Mouse (Mus musculus) stomach, embryonic 16.5 days (tissue): Measurements from ENCODE around the gene Lmf1. TPM values are rescaled to one million over a fixed set of nuclear protein-coding genes. Genes with fewer than 3 reads are reported as not detected.

Experiments used
- ATAC-seq: fragments of 200-750 bp; cut with Nextera tagmentation; 2 replicates; pipeline ENCODE4 v1.8.0; 2017; ENCODE audit warnings: moderate number of reproducible peaks, moderate TSS enrichment; ENCODE audit not compliant: insufficient read depth, low FRiP score
- H3K27ac ChIP-seq: fragments of 300-500 bp; sonication (generic); 2 replicates; pipeline ENCODE4 v1.5.1; 2014; ENCODE audit warnings: low read length
- H3K27me3 ChIP-seq: fragments of 300-500 bp; sonication (generic); 2 replicates; pipeline ENCODE4 v1.6.1; 2014; ENCODE audit warnings: low read length, control low read depth, mixed read lengths; ENCODE audit not compliant: control insufficient read depth, insufficient read depth
- H3K36me3 ChIP-seq: fragments of 300-500 bp; sonication (generic); 2 replicates; pipeline ENCODE4 v1.6.1; 2014; ENCODE audit warnings: low read length; ENCODE audit not compliant: control insufficient read depth, insufficient read depth
- H3K4me1 ChIP-seq: fragments of 300-500 bp; sonication (generic); 2 replicates; pipeline ENCODE4 v1.6.1; 2014; ENCODE audit warnings: low read length, control low read depth, mixed read lengths; ENCODE audit not compliant: control insufficient read depth, insufficient read depth
- H3K4me2 ChIP-seq: fragments of 300-500 bp; sonication (generic); 2 replicates; pipeline ENCODE4 v1.6.1; 2014; ENCODE audit warnings: low read depth, low read length, mixed read lengths
- H3K4me3 ChIP-seq: fragments of 300-500 bp; sonication (generic); replicated peaks from 2 replicates; pipeline ENCODE4 v1.5.1; 2014; ENCODE audit warnings: mild to moderate bottlenecking, low read length
- H3K9ac ChIP-seq: fragments of 300-500 bp; sonication (generic); 2 replicates; pipeline ENCODE4 v1.6.1; 2014; ENCODE audit warnings: low read length
- H3K9me3 ChIP-seq: fragments of 300-500 bp; sonication (generic); replicated peaks from 2 replicates; pipeline ENCODE4 v1.6.1; 2016; ENCODE audit warnings: low read length, control low read depth; ENCODE audit not compliant: control insufficient read depth
- WGBS: fragments of 180-500 bp; shearing (Covaris S2); extraction: QIAGEN DNeasy Blood & Tissue Kit; methylation state at CpG from one replicate; pipeline ENCODE4 v1.1.7; 2014; 5-methylcytosine and 5-hydroxymethylcytosine counted together
- polyA plus RNA-seq: library from polyadenylated mRNA; unstranded; fragments of >200 nt; fragmentation: Nextera tagmentation; extraction: Ambion mirVana; gene quantifications from 2 replicates; pipeline ENCODE4 v1.2.1, GENCODE M21; 2015

Lmf1 gene
- polyA plus RNA-seq, 1 experiment from 2014 or later = 28.9 TPM

GRCm38 (mm10) chr17:25642032-25642431 lies 63.1 kb downstream of the Lmf1 start:
- H3K4me1 ChIP-seq = no peaks in the 10 kb centered on the region; the same call in 1 of the 2 replicates
- ATAC-seq = no peak
- no peak overlapping the region for H3K4me3 ChIP-seq
- H3K27me3 ChIP-seq = no peaks in the 10 kb centered on the region
- H3K4me2 ChIP-seq = no peak overlapping the region
- no peak overlapping the region for H3K27ac ChIP-seq
- 72% methylated on average over 8 of the region's 8 CpGs for WGBS
- no peak overlapping the region for H3K9ac ChIP-seq
- H3K36me3 ChIP-seq = no peaks in the 10 kb centered on the region
- H3K9me3 ChIP-seq = no peaks in the 10 kb centered on the region

- Histone ChIP-seq H3K9me3 (no peaks in the 10 kb centered on the region), H3K4me1 (no peaks in the 10 kb centered on the region; the same call in 1 of the 2 replicates), H3K4me2 (no peak overlapping the region), H3K36me3 (no peaks in the 10 kb centered on the region), H3K9ac (no peak overlapping the region), H3K27ac (no peak overlapping the region), H3K4me3 (no peak overlapping the region), H3K27me3 (no peaks in the 10 kb centered on the region)
- ATAC-seq = no peak
- WGBS = 70% methylated on average over 13 of the region's 13 CpGs
These were observed 64.8 kb downstream of the Lmf1 start for GRCm38 (mm10) chr17:25643517-25644294.

GRCm38 (mm10) chr17:25644761-25645160 lies 65.9 kb downstream of the Lmf1 start:
- H3K9me3 ChIP-seq = no peaks in the 10 kb centered on the region
- no peak overlapping the region for H3K27ac ChIP-seq
- H3K36me3 ChIP-seq = no peaks in the 10 kb centered on the region
- no peaks in the 10 kb centered on the region; the same call in 1 of the 2 replicates for H3K4me1 ChIP-seq
- no peak overlapping the region for H3K4me2 ChIP-seq
- H3K4me3 ChIP-seq = no peak overlapping the region
- ATAC-seq = no peak
- H3K9ac ChIP-seq = no peak overlapping the region
- no peaks in the 10 kb centered on the region for H3K27me3 ChIP-seq
- WGBS = 86% methylated on average over 3 of the region's 3 CpGs

GRCm38 (mm10) chr17:25645661-25646060 lies 66.8 kb downstream of the Lmf1 start:
- H3K4me3 ChIP-seq = no peak overlapping the region
- no peaks in the 10 kb centered on the region; the same call in 1 of the 2 replicates for H3K4me1 ChIP-seq
- H3K27ac ChIP-seq = no peak overlapping the region
- H3K27me3 ChIP-seq = no peaks in the 10 kb centered on the region
- ATAC-seq = no peak
- 89% methylated on average over 9 of the region's 9 CpGs for WGBS
- no peaks in the 10 kb centered on the region for H3K9me3 ChIP-seq
- no peaks in the 10 kb centered on the region for H3K36me3 ChIP-seq
- no peak overlapping the region for H3K4me2 ChIP-seq
- H3K9ac ChIP-seq = no peak overlapping the region

DNA sequence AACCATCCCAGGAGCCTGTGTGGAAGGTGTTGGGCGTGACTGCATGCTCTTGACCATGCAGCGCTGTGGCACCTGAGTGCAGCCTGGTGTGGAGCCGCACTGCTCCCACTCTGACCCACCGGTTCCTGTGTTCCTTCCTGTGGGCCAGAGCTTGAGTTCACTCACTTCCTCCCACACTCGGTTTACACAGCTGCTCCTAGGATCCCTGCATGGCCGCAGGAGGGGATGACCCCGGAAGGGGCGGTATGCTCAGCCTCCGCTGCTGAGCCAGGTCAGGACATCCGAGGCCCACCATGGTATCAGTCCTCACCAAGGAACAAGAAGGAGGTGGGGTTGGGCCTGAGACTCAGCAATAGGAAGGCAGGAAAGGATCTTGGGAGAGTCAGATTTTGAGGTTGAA lies 69.0 kb downstream of the Lmf1 start:
- H3K36me3 ChIP-seq = no peaks in the 10 kb centered on the region
- no peak overlapping the region for H3K4me3 ChIP-seq
- WGBS = 80% methylated on average over 10 of the region's 10 CpGs
- H3K27me3 ChIP-seq = no peaks in the 10 kb centered on the region
- H3K9ac ChIP-seq = no peak overlapping the region
- no peak overlapping the region for H3K4me2 ChIP-seq
- no peaks in the 10 kb centered on the region for H3K4me1 ChIP-seq
- no peaks in the 10 kb centered on the region for H3K9me3 ChIP-seq
- no peak overlapping the region for H3K27ac ChIP-seq
- ATAC-seq = no peak

DNA sequence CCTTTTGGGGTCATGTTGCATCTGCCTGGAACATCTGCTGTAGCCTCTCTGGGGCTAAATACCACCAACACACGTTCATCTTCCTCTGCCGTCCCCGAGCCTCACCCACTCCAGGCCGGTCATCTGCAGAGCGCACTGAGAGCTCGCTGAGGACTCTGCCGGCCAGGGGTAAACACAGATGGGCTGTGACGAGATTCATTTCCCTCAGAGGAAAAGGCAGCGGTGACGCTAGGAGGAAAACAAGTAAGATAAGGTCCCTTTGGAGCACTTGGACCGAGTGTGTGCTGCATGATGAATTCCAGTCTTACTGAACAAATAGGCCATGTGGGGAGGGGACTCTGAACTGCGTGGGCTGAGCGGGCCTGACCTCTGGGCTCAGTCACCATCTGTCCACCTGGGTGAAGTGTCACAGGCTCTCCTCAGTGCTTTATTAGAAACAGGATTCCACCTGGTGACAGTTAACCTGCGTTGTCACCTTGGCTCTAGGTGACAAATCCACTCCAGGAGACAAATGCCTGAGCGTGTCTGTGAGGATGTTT lies 69.9 kb downstream of the Lmf1 start:
- ATAC-seq = no peak
- Histone ChIP-seq H3K4me1 (no peaks in the 10 kb centered on the region), H3K4me3 (no peak overlapping the region), H3K9ac (no peak overlapping the region), H3K27me3 (no peaks in the 10 kb centered on the region), H3K36me3 (no peaks in the 10 kb centered on the region), H3K4me2 (no peak overlapping the region), H3K27ac (no peak overlapping the region), H3K9me3 (no peaks in the 10 kb centered on the region)
- 44% methylated on average over 15 of the region's 15 CpGs for WGBS

DNA sequence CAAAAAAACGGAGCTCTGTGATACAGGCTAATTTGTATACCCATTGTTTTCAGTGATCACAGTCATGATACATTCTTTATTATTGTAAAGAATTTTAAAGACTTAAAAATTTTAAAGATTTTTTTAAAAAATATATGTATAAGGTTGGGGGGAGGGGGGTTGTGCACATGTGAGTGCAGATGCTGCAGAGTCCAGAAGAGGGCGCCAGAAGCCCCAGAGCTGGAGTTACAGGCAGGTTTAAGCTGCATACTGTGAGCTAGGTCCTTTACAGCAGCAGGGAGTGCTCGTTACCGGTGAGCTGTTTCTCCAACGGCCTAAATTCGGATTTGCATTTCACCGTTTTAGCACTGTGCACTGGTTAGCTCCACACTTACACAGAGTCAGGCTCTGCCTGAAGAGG lies 71.8 kb downstream of the Lmf1 start:
- ATAC-seq = no peak
- H3K4me2 ChIP-seq = no peak overlapping the region
- H3K27me3 ChIP-seq = no peaks in the 10 kb centered on the region
- H3K9me3 ChIP-seq = no peaks in the 10 kb centered on the region
- 90% methylated on average over 7 of the region's 7 CpGs for WGBS
- H3K36me3 ChIP-seq = no peaks in the 10 kb centered on the region
- no peak overlapping the region for H3K27ac ChIP-seq
- H3K4me1 ChIP-seq = no peaks in the 10 kb centered on the region
- no peak overlapping the region for H3K4me3 ChIP-seq
- H3K9ac ChIP-seq = no peak overlapping the region

- no peak for ATAC-seq
- Histone ChIP-seq H3K27me3 (no peaks in the 10 kb centered on the region), H3K27ac (no peak overlapping the region), H3K36me3 (no peaks in the 10 kb centered on the region), H3K9ac (no peak overlapping the region), H3K9me3 (no peaks in the 10 kb centered on the region), H3K4me3 (no peak overlapping the region), H3K4me2 (no peak overlapping the region), H3K4me1 (peaks cover 9% of the 10 kb centered on the region)
- WGBS = 75% methylated on average over 8 of the region's 8 CpGs
These were observed 73.4 kb downstream of the Lmf1 start for GRCm38 (mm10) chr17:25652272-25652671.

GRCm38 (mm10) chr17:25656142-25656825 lies 77.4 kb downstream of the Lmf1 start:
- Histone ChIP-seq H3K4me1 (peaks cover 9% of the 10 kb centered on the region), H3K4me3 (no peak overlapping the region), H3K27me3 (no peaks in the 10 kb centered on the region), H3K4me2 (no peak overlapping the region), H3K9me3 (no peaks in the 10 kb centered on the region), H3K9ac (peak overlapping the region; percentile 26; the same call in 1 of the 2 replicates), H3K27ac (no peak overlapping the region), H3K36me3 (no peaks in the 10 kb centered on the region)
- ATAC-seq = peak; percentile 30; the same call in 1 of the 2 replicates
- 42% methylated on average over 12 of the region's 12 CpGs for WGBS
